Mouse (Mus musculus) adrenal gland (tissue): ENCODE measurements around the gene Crocc.

ENCODE experiments used
- intact Hi-C: fragments of 180-260 bp; cut with DNase I; formaldehyde crosslinking; loops from one replicate; pipeline ENCODE4 v1.15.1; 2025

Crocc gene

GRCm38 (mm10) chr4:141067516-141068046, 7.2 kb upstream of the Crocc start:
- intact Hi-C loops: no loop called here

- intact Hi-C loops: no loop called here
Observed at GRCm38 (mm10) chr4:141066709-141067515, 6.6 kb upstream of the Crocc start.

GRCm38 (mm10) chr4:141065123-141065522, 4.8 kb upstream of the Crocc start:
- intact Hi-C loops: loop anchor here (1.0 kb wide), 1 partner anchor 21 kb away; no protein-coding TSS in a partner anchor

DNA sequence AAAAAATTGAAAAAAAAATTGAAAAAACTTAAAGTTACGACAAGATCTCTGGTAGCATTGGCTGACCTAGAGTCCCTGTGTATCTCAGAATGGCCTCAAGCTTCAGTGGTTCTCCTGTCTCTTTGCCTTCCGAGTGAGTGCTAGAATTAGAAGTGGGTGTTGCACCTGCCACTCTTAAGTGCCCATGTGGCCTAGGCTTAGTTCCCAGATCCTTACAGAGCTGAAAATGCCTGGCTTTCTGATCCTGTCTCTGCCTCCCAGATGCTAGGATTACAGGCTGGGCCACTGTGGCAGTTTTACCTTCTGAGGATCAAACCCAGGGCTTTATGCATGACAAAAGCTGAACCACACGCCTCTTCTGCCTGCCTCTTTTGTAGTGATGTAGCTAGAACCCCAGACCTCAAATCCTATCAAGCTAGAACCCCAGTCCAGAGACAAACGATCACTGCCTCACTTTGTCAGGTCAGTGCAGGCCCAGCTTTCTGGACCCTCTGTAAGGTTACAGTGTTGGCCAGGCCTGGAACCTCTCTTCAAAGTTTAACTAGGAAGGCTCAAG, 3.8 kb upstream of the Crocc start:
- intact Hi-C loops: no loop called here

- intact Hi-C loops: no loop called here
Observed at GRCm38 (mm10) chr4:141059616-141060425, 529 bp downstream of the Crocc start.

GRCm38 (mm10) chr4:141058835-141059234, 1.5 kb downstream of the Crocc start:
- intact Hi-C loops: no loop called here

DNA sequence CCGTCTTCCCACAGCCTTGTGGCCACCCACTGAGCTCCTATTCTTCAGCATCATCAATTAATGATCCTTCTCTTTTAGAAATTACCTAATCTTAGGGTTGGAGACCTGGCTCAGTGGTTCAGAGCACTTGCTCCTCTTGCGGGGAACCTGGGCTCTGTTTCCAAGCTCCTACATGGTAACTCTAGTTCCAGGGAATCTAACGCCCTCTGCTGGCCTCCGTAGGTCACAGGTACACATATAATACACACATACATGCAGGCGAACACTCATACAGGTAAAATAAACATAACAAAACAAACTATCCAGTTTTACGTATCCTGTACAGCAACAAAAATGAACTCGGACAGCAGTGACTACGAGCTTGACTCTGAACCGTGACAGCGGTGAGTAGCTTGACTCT, 3.4 kb downstream of the Crocc start:
- intact Hi-C loops: no loop called here

DNA sequence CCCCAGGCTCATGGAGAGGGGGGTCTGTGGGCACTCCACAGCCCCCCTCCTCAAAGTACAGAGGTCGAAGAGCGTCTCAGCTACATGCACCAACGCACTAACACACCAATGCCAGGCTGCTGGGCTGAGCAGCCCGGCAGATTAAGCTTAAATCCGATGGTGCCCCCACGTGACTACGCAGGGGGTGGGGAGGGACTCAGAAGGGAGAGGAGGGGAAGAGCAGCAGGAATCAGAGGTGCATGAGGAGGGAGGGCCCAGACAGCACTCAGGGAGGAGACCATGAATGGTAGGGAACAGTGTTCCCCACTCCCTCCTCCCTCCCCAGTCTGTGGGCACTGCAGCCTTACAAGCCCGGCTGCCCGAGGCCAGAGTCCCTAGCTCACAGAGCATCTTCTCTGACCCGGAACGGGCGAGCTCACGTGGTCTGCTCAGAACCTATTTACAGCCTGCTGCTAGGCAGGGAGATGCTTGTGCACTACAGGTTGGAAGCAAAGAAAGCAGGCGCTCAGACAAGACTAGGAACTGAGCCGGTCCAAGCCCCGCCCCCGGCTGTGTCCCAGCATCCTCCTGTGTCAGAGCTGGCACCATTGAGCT, 6.7 kb downstream of the Crocc start:
- intact Hi-C loops: no loop called here

DNA sequence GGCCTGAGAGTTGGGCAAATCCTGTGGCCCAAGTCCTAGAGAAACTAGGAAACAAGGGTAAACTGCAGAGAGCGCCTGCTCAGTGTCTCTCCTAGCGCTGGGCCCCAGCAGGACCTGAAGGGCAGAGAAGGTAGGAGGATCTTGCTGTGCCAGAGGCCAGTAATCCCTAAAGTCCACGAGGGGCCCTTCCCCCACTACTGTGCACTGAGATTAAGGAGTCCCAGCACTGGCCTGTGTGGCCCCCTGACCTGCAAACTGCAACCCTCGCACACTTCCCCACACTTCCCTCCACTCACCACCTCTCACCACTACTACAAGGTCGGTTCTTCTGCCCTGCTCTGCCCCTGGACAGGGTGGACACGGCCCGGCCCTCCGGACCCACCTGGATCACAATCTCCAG, 7.2 kb downstream of the Crocc start:
- intact Hi-C loops: no loop called here

GRCm38 (mm10) chr4:141052442-141052841, 7.9 kb downstream of the Crocc start:
- intact Hi-C loops: no loop called here

DNA sequence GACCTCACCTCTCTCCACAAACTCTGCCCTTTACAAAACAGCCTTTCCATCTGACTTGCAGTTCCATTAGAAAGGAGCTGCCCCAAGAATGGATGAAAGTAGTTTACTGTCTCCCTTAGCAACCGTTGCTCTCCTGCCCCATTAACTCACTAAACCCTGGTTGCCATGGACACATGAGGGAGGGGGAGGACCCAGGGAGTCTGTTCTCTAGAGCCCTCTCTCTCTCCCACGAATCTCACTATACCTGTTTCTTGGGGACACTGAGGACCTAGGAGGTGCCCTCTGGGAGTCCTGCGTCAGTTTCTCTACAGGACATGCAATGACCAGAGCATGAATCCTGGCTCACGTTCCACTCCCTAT, 10.9 kb downstream of the Crocc start:
- intact Hi-C loops: no loop called here

GRCm38 (mm10) chr4:141048810-141049475, 11.4 kb downstream of the Crocc start:
- intact Hi-C loops: no loop called here

DNA sequence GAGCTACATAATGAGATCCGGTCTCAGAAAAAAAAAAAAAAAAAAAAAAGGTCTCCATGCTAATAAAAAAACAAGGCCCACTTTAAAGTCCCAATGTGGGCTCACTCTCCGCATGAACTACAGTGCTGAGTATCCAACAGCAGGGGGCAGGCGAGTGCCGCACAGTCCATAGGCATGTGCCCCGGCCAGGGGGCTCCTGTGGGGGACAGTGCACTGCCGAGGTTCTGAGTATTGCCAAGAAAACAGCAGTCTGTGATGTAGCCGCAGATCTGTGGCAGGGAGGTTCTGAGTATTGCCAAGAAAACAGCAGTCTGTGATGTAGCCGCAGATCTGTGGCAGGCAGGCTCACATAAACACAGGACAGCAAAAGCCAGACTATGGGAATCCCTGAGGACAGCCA, 15.5 kb downstream of the Crocc start:
- intact Hi-C loops: loop anchor here (1.0 kb wide), 1 partner anchor 20 kb away; no protein-coding TSS in a partner anchor

DNA sequence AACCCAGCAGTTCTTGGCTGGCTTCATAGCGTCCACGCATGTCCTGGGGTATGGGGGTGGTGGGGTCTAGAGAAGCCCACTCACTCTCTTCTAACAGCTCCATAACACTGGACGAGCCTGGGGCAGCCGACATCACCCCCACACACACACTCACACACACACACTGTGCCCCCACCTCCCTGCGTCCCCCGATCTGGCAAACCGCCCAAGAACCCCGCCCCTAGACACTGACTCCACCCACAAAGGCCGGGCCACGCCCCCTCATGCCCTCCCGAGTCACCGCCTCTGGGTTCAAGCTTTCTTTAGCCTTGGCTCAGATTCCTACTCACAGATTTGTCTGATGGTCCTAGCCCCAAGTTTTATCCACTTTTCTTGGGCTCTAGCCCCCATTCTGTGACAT, 19.2 kb downstream of the Crocc start:
- intact Hi-C loops: no loop called here

GRCm38 (mm10) chr4:141033606-141034549, 26.5 kb downstream of the Crocc start:
- intact Hi-C loops: loop anchor here (2.0 to 5.0 kb wide), 2 partner anchors 52 to 69 kb away; no protein-coding TSS in a partner anchor

DNA sequence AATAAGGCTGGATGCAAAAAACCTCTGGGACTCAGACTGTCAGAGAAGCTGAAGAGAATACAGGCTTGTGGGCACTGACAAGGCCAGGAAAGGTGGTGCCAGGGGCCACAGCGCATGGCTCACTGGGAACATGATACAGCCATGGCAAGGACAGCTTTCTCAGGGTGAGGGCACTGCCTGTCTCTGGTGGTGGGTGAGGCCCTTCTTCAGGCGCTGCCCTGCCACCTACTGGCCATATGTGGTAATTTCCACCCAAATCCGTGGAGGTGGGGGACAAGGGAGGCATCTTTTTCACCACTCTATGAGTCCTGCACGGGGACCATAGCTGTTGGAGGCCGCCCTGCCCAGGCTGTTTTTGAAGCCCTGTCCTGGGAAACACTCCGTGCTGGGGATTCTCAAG, 28.6 kb downstream of the Crocc start:
- intact Hi-C loops: loop anchor here (2.0 to 5.0 kb wide), 2 partner anchors 49 to 67 kb away; no protein-coding TSS in a partner anchor

DNA sequence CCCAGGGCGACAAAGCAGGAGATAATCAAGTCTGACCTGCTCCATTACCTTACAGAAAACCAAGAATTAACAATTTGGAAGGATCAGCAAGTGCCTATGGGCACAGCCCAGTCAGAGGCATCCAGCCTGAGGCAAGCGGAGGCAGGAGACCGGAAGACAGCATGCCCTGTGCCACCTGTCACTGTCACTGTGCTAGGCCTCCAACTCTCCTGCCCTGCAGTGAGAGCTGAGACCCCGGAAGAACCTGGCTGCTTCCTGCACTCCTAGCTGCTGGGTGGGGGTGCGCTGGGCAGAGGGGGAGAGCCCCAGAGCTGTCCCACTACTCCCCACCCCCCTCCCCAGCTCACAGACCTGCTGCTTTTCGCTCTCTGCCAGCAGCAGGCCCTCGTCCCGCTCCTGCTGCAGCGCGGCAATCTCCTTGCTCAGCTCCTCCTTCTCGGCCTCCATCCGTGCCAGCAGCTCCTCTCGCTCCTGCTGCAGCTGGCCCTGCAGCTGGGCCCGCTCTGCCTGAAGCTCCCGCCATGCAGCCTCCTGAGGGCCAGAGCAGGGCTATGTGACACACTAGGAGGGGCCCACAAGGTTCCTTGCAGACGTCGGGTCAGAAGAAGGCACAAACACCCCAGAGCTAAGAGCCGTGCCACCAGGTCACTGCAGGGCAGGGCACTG, 29.7 kb downstream of the Crocc start:
- intact Hi-C loops: loop anchor here (5.0 kb wide), 1 partner anchor 48 kb away; no protein-coding TSS in a partner anchor

DNA sequence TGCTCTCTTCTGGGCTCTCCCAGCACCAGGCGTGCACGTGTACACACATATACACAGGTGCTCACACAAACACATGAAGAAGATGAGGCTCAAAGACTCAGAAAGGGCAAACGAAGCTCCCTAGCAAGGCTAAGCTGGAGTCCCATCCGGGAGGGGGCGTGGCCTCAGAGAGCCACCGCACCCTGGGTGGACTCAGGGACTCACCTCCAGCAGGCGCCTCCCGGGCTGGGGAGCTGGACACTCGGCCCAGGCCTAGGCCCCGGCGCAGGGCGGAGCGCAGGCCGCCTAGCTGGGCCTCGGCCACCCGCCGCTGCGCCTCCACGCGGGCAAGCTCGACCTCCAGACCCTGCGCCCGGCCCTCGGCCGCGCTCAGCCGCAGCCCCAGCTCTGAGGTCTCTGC, 35.4 kb downstream of the Crocc start:
- intact Hi-C loops: no loop called here

DNA sequence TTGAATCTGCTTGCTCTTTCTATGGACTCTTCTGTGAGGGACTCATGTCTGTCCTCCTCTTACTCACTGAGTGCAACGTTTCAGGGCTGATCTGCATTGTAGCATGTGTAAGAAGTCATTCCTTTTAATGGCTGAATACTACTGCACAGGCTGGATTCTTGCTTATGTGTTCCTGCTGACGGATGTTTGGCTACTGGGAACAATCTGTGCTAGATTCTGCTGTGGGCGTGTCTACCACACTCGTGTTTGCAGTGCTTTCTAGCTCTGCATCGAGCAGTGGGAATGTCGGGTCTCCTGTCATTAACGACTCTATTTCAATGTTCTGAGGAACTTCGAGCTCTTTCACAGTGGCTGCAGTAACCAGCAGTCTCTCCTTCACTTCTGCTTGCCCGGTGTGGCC, 36.3 kb downstream of the Crocc start:
- intact Hi-C loops: no loop called here
